Mouse (Mus musculus): ENCODE results near the gene Pygl.
A peak's percentile ranks its signal among the peaks of the same experiment; 100 is the strongest.
"Not testable (repeated sequence)": the region's sequence is repeated elsewhere in the genome, so short reads cannot be mapped to it uniquely, and the experiment has no call there.

Pygl gene

DNA sequence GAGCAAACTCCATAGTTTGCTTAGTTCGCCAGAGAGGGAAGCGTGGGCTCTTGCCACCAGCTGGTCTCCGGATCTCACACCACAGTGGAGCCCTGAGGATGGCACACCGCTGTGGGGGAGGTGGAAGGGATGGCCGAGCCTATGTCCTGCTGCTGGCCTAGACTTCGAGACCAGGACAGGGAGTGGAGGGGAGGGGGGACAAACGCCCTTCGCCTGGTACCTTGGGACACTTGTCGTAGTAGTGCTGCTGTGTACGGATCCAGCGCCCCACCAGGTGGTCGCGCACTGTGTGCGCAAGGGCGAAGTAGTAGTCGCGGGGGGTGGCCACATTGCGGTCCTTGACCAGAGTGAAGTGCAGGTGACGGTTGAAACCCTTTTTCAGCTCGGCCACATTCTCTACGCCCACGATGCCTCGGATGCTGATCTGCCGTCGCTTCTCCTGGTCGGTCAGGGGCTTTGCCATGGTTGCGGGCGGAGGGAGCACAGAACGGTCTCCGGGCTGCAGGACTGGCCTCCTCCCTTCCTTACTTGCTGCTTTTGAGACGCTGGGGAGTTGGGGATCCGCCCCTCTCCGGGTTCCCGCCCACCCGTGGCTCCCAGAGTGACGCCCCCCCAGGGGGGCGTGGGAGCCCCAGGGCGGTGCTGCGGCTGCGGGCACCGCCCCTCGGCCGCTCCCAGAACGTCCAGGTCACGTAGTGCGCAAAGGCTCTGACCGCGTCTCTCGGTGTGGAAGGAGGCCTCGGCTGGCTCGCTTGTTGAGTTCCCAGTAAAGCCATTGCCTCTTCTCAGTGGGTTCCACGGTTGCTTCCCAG is 4.0 kb downstream of the Pygl start:
- DNase-seq (ENCODE audit: low spot score), result peak; percentile 63

DNA sequence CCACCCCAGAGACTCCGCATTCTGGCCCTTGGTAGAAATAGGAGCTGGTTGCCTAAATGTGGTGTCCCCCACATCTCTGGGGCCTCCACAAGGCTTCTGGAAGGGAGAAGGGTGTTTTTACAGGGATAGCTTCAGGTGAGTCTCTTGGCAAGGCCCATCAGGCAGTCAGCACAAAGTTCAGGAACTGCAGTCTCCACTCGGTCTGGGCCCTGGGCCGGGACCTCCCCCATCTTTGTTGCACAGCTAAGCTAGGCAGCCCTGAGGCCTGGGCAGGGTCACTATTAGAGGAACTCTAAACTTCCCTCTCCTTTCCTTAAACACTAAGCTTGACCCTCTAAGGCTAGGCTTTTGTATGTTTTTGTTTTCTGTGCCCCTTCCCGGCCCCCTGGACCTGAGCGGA is 4.6 kb downstream of the Pygl start:
- no peak for DNase-seq (ENCODE audit: low spot score)

DNA sequence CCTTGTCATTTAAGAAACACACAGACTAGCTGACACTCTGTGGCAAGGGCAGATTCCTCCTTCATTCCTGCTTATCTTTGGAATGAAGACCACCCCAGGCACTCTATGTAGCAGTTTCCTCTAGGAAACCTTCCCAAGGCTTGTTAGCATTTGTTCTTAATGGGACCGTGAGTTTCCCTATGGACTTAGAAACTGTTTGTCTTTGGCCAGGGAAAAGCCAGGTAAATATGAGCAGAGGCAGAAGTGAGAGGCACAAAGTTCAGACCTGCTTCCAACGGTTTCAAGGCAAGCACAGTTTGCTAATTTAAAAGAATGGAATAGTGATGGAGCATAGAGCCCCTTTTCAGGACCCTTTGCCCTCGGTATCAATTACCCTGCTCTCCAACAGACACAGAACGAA is 8.0 kb downstream of the Pygl start:
- DNase-seq (ENCODE audit: low spot score), result no peak

DNA sequence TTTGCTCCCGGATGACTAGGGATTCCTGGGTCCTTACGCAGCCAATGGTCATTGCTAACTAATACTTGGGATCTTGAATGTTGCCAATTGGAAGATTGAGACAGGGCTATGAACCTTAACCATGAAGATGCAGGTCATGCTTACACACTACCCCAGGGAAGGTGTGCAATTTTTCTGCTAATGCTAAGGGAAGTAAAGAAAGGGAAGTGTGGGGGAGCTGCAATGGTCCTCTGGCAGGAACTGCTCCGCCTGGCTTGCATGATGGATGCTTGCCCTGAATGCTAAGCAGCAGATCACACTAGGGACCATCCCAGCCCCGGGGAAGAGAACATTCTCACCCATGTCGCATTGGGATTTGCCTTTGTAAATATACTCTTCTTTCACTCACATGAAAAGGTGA is 9.9 kb downstream of the Pygl start:
- no peak for DNase-seq (ENCODE audit: low spot score)

DNA sequence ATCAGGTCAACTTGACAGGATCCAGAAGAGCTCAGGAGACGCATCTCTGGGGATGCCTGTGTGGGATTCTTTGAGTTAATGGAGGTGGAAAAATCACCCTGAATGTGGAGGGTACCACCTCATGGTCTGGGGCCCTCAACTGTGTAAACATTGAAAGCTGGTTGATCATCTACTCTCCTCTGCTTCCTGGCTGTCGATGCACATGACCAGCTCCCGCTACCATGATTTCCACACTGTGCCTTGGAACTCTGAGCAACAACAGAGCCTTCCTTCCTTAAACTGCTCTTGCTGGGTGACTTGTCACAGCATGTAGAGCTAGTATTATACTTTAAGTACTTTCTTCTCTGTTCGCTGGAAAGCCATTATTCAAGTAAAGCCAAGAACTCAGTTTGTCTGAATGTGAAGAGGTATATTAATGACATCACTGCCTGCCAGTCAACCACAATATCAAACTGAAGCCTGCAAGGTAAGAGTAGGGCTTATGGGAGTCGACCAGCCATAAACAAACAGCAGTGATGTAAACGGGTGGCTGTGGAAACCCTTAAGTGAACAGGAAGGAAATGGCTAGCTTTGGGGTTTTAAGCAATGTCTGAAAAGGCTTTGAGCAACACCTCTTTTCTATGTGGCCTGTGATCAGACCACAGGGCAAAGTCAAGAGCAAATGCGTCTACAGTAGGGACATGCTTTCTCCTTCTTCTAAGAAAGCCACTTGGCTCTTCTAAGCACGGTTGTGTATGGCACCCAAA is 12.3 kb downstream of the Pygl start:
- DNase-seq (ENCODE audit: low spot score), result no peak

DNA sequence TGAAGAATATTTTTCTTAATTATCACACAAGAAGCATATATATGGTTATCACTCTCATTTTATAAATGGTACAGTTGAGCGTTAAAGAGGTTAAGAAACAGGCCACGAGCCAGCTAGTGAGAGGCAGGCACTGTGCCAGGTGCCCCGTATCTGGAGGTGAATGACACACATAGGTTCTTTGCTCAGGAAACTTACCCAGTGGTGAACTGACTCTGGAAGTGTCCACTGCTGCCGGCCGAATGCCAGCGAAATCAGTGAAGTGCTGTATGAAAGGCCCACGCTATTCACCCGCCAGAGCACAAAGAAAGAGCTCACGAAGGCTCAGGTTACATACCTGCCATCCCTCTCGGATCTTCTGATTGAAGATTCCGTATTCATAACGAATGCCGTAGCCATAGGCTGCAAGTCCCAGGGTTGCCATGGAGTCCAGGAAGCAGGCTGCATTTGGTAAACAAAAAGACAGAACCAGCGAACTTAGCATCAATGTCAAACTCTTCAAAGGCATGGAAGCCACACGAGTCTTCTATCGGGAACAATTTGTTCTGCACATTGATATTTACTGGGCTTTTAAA is 15.0 kb downstream of the Pygl start:
- DNase-seq (ENCODE audit: low spot score), result no peak

DNA sequence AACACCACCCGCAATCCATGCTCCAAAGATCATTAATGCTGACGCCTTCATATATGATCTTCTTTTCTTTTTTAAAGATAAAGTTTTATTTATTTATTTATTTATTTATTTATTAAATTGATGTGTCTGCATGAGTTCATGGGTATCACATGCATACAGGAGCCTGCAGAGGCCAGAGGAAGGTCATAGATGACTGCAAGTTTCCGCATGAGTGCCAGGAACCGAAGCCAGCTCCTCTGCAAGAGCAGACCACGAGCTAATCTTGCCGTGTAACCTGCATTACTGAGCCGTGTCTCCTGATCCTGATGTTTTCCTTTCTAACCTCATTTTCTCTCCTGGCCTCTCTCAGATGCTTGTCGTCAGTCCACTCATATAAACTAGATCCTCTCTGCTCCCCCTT is 17.0 kb downstream of the Pygl start:
- no peak for DNase-seq (ENCODE audit: low spot score)

DNA sequence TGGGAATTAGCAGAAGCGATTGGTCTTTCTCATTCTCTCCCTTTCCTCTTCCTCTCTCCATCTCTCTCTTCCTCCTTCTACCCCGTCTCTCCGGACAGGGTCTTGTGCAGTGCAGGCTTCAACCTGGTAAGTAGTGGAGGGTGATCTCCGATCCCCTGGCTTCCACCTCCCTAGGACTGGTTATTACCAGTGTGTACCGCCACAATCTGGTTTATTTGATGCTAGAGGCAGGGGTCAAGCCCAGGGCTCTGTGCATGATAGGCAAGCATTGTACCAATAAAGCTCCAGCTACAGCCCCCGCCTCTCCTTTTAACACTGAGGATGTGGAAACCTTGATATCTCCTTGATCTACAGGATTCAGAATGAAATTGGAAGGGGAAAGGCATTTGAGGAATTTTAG is 17.7 kb downstream of the Pygl start:
- DNase-seq (ENCODE audit: low spot score), result no peak

DNA sequence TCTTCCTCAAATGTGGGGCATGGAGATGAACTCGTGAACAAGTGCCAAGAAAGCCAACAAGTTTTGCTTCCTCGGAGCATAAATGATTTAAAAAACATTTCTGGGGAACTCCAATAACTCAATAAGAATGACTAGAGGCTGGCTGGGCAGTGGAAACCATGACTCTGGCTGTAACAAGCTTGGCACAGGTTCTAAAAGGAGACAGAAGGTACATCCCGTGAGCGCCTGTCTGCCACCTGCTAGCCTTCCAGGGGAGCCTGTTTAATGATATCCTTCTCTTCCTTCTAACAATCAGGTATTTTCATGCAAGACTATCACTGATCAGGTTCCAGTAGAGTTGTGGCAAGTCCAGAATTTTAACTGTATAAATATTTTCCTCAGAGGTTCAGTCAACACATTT is 18.8 kb downstream of the Pygl start:
- no peak for DNase-seq (ENCODE audit: low spot score)

DNA sequence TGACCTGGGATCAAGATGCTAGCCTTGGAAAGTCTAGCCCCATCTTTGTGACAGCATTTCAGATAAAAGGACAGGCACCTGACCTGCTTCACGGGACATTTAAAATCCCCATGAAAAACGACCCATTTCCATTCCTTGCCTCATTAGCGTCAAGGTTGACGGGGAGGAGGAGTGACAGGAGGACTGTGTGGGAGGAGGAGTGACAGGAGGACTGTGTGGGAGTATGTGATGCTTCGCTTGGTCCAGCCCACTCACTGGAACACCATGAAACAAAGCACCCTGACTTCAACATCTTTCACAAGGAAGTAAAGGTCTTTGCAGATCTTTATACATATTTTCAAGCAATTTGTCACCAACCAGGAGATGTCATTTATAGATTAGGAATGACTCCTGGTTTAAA is 23.1 kb downstream of the Pygl start:
- no peak for DNase-seq (ENCODE audit: low spot score)

DNA sequence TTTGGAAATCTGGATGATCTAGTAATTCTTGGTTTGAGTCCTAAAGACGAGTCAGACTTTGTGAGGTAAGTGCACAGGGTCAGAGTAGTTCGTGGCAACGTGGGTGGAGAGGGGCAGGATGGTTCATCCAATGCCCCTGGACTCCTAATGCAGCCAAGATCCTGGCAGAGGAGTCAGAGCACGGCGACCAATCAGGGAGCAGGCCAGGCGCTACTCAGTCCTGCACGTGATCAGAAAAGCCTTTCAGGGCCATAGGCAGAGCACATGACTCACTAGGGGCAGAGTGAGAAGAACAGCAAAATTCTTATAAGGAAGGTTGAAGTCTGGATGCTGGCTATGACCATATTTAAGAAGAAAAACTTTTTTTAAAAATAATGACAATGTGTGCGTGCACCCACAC is 26.9 kb downstream of the Pygl start:
- DNase-seq (ENCODE audit: low spot score), result no peak

DNA sequence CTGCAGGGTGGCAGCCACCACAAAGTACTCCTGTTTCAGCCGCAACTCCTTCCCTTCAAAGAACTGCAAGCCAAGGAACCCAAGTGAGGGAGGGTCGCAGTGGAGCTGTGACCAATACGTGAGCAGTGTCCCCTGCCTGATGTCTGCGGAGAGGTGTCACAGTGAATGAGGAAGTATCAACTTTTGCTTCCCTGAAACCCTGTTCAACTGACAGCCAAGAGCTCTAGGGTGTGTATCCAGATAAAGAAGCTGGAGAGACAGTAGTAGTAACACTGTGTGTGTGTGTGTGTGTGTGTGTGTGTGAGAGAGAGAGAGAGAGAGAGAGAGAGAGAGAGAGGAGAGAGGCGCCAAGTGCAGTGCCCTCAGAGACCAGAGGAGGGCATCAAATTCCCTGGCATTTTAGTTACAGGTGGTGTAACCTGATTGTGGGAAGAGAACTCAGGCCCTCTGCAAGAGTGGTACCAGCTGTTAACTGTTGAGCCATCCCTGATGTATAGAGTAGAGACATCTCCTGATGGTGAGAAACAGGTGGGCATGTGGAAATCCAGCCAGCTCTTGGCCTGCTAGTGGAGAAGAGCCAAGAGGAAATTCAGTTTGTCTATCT is 29.3 kb downstream of the Pygl start:
- DNase-seq (ENCODE audit: low spot score), result no peak

DNA sequence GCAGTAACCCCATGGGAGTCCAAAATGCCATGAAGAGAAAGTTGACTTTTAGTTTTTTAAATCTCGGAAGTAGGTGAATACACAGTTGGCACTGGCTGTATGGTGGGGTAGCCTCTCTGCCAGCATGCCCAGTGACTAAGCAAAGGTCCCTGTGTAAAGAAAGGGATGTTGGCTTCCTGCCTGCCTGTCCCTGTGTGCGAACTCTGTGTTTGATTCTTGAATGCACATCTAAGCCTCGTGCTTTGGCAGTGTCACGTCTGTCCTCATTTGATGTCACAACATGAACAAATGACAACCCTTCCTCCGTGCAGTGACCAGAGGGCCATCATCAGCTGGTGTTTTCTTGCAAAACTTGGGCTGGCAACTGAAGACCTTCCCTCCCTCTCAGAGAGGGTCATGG is 34.9 kb downstream of the Pygl start:
- no peak for DNase-seq (ENCODE audit: low spot score)

DNA sequence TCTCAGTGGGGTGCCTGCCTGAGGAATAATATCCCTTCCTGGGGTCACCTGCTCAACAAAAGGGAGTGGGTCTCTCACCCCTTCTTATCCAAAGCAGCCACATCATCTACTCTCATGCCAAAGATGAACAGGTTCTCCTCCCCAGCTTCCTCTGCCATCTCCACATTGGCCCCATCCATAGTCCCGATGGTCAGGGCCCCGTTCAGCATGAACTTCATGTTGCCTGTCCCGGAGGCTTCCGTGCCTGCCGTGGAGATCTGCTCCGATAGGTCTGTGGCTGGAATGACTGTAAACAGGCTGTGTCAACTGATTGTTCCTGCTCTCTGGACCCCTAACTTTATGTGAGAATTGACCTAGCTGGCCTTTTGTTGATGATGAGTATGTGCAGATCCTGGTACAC is 35.9 kb downstream of the Pygl start:
- no peak for DNase-seq (ENCODE audit: low spot score)

DNA sequence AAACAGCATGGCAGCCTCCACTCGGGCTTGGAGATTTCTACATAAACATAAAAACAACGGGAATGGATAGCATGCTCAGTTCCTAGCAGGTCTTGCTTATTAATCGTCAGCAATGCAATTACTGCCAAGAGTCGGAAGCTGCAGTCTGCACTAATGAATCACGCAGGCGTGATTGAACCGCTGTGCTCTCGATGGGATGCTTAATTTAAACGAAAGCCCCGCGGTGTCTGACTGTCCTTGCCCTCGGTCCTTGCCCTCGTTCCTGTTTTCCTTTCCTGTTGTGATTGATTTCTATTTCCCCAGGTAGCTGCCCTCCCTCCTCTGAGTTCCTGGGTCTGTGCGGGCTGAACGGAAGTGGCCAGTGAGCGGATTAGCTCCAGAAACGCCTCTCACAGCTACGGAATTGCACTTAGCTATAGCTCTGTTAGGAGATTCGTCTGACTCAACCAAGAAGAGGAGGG is 39.0 kb downstream of the Pygl start:
- no peak for DNase-seq (ENCODE audit: low spot score)

DNA sequence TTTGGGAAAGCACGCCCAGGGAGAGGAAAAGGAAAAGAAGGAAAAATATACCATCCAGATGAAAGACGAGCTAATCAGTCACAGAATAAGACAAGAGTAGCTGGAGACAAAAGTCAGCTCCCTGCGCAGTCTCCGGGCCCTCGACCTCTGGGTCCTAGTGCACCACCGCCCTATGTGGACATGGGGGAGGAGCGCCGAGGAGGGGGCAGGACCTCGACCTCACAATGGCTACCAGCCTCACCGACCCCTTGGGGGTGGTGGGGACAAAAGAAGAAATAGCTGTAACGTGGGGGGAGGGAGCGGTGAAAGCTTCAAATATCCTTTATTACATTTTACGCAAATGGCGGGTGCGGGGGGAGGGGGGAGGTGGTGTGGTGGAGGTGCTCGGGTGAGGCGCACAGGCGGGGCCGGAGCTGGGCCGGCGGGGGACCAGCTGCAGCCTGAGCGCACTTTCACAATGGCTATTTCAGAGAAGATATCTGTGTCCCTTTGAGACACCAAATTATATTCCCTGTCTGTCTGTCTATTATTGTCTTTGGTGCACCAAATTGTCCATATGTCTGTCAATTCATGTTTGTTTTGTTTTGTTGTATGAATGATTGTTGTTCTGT is 47.0 kb downstream of the Pygl start:
- DNase-seq (ENCODE audit: low spot score), result no peak

DNA sequence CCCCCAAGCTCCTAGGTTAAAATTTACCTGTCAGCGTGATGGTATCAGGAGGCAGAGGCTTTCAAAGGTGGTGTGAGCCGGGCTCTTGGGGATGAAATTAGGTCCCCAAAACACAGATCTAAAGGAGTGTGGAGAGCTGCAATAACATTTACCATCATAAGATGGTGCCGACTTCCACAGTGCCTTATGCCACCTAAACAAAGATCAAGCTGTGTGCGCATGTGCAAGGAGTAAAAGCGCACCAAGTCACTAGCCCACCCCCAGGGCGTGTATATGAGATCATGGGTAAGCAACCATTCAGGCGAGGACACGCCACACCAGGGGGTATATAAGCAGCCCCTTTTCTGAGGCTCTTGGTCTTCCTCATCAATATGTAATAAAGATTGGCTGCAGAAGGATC is 47.8 kb downstream of the Pygl start:
- not testable (repeated sequence) for DNase-seq (ENCODE audit: low spot score)

DNA sequence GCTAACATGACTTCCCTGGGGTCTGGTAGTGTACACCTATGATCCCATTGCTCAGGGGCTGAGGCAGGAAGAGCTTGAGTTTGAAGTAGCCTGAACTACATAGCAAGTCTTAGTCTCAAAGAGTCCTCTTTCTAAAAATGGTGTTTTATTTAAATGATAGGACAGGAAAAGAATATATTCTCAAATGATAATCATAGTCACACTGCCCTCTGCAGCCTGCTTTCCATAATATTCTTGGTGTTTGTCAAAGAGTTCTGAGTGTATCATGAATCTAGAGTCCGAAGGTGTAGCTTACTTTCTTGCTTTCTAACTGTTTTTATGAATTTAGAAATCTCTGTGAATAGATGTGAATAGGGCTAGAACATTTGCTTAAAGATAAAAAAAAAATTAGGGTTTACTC is 61.3 kb downstream of the Pygl start:
- DNase-seq (ENCODE audit: low spot score), result no peak

DNA sequence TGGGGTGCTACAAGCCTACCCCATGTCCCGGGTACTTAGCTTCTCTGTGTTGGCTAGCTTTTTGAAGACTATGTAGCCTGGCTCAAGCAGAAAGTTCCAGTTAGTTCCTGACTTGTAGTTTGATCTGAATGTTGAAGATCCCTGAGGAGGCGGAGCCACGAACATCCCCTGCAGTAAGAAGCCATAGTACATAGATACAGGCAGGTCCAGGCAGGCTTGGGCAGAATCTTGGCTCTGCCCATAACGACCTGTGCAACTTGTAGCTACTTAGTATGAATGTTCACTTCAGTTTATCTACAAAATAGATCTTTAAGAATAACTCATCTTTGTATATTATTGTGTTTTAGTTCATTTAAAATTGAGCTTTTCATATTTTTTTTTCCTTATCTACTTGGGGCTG is 63.3 kb downstream of the Pygl start:
- DNase-seq (ENCODE audit: low spot score), result no peak

DNA sequence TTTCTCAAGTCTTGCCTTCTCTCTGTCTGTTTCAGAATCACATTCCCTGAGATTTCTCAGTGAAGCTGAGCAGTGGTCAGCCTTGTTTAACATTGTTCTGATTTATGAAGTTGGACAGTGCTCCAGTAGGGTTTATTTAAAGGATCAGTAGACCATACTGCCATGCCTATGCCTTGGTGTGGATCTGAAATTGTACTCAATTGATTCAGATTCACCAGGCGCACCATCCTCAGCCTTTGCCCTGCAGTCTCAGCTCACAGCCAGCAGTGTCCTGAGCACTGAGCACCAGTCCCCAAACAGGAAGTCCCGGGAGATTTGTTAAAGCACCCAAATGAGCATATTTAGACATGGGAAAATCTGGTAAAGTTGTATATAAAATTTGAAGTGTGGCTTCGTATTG is 66.5 kb downstream of the Pygl start:
- DNase-seq (ENCODE audit: low spot score), result no peak

DNA sequence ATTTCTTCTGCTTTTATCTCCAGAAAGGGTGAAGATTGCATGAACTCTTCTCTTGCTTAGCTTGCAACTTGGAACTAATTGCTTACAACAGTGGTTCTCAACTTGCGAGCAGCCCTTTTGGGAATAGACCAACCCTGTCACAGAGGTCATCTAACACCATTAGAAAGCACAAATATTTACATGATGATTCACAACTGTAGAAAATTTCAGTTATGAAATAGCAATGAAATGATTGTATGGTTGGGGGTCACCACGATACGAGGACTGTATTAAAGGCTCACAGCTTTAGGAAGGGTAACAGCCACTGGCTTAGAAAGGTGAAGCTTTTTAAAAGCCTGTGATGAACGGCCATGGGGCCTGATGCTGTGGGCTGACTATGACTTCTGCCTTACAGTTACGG is 70.2 kb downstream of the Pygl start:
- no peak for DNase-seq (ENCODE audit: low spot score)

DNA sequence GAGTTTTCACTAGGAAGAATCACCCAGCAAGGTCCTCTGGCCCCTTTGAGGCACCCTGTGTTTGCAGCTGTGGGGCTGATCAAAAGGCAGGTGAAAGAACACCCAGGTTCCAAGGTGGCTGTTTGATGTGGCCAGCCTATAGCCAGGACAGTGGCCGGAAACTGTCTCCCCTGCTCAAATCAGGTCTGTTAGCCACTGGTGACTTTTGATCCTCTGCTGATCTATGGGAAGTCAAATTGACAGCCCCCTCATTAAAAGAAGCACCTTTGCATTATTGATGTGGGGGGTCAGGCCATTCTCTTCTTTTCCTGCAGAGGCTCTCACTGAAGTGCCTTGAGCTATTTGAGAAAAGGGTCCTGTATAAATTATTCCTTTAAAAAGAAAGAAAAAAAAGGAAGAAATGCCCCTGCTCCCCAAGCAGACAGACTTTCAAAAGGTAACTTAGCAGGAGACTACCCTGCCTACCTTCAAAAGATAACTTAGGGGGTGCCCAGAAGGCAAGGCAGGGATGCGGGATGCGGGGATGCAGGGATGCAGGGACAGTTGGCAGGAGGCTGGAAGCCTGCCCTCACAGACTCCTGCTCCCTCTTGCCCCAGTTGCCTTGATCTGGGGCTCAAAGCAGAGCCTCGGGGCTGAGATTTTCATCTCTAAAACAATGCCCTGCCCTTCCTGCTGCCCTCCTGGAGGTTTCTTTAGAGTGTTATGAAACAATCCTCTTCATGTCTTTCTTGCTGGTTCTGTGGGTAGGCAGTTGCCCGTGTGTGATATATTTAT is 73.8 kb downstream of the Pygl start:
- no peak for DNase-seq (ENCODE audit: low spot score)

All from ovary, postnatal 14 days (tissue).